Mouse (Mus musculus) myocyte (in vitro differentiated cells): Measurements from ENCODE around the gene Bnip2.

Source experiments
- CEBPB ChIP-seq: IDR thresholded peaks from 2 replicates; pipeline ENCODE4 v1.6.1; 2011; ENCODE audit warnings: mild to moderate bottlenecking, moderate library complexity; ENCODE audit not compliant: poor library complexity, insufficient read depth, severe bottlenecking
- E2F4 ChIP-seq: IDR thresholded peaks from one replicate; pipeline ENCODE4 v1.6.1; 2011; ENCODE audit warnings: mild to moderate bottlenecking, control low read depth, moderate library complexity; ENCODE audit not compliant: insufficient read depth
- MAX ChIP-seq: IDR thresholded peaks from one replicate; pipeline ENCODE4 v1.6.1; 2011; ENCODE audit warnings: low read depth, mild to moderate bottlenecking, control low read depth
- MYOD1 ChIP-seq, 3 experiments: IDR thresholded peaks; one replicate each; pipeline ENCODE4 v1.6.1; 2011; ENCODE audit warnings: control low read depth in 2 of 3, low read depth in 2 of 3, mild to moderate bottlenecking in 2 of 3, moderate library complexity in 1 of 3; ENCODE audit not compliant: insufficient read length in 2 of 3, control insufficient read depth in 1 of 3
- MYOG ChIP-seq, 3 experiments: IDR thresholded peaks; one replicate each; pipeline ENCODE4 v1.6.1; 2011; ENCODE audit warnings: control low read depth in 2 of 3, low read depth in 2 of 3, mild to moderate bottlenecking in 2 of 3; ENCODE audit not compliant: insufficient read length in 2 of 3, control insufficient read depth in 1 of 3, insufficient read depth in 1 of 3
- POLR2A ChIP-seq: IDR thresholded peaks from one replicate; pipeline ENCODE4 v1.6.1; 2011; ENCODE audit warnings: low read depth, mild to moderate bottlenecking, control low read depth, moderate library complexity; ENCODE audit not compliant: insufficient read length
- POLR2AphosphoS2 ChIP-seq: IDR thresholded peaks from one replicate; pipeline ENCODE4 v1.6.1; 2011; ENCODE audit warnings: low read depth, control low read depth; ENCODE audit not compliant: insufficient read length
- REST ChIP-seq: IDR thresholded peaks from one replicate; pipeline ENCODE4 v1.6.1; 2011; ENCODE audit warnings: mild to moderate bottlenecking, control low read depth, moderate library complexity; ENCODE audit not compliant: insufficient read depth, insufficient read length
- TCF12 ChIP-seq: IDR thresholded peaks from one replicate; pipeline ENCODE4 v1.6.1; 2011; ENCODE audit warnings: mild to moderate bottlenecking, control low read depth; ENCODE audit not compliant: poor library complexity, insufficient read depth, severe bottlenecking
- TCF3 ChIP-seq: IDR thresholded peaks from one replicate; pipeline ENCODE4 v1.6.1; 2011; ENCODE audit warnings: low read depth, control low read depth; ENCODE audit not compliant: insufficient read length
- USF1 ChIP-seq: IDR thresholded peaks from one replicate; pipeline ENCODE4 v1.6.1; 2011; ENCODE audit warnings: low read depth, mild to moderate bottlenecking, control low read depth, moderate library complexity

- TF ChIP-seq MAX (no peak), POLR2A (no peak), MYOD1 (IDR thresholded peaks at IDR 0.05; ENCODE audit: control insufficient read depth in 1 of 3, insufficient read length in 2 of 3, low read depth in 2 of 3) (no peak), TCF12 (no peak), POLR2AphosphoS2 (no peak), MYOG (IDR thresholded peaks at IDR 0.05; ENCODE audit: control insufficient read depth in 1 of 3, insufficient read depth in 1 of 3, insufficient read length in 2 of 3, low read depth in 2 of 3) (no peak), E2F4 (no peak), USF1 (no peak), CEBPB (no peak), REST (no peak), TCF3 (no peak)
Observed at GRCm38 (mm10) chr9:70047839-70048238, 58.6 kb downstream of the Bnip2 start.
